Mouse (Mus musculus) stomach, postnatal 0 days (tissue): ENCODE measurements around the gene Uba1. TPM values are rescaled to one million over a fixed set of nuclear protein-coding genes. Genes with fewer than 3 reads are reported as not detected.

Source experiments
- ATAC-seq: fragments of 200-750 bp; cut with Nextera tagmentation; 2 replicates; pipeline ENCODE4 v1.8.0; 2017; ENCODE audit not compliant: low FRiP score, low TSS enrichment
- DNase-seq: peaks from one replicate; pipeline ENCODE4 v3.0.0-alpha.2; 2016; ENCODE audit warnings: low spot score
- H3K27ac ChIP-seq: fragments of 300-500 bp; sonication (generic); replicated peaks from 2 replicates; pipeline ENCODE4 v1.5.1; 2014; ENCODE audit warnings: mild to moderate bottlenecking, control low read depth
- H3K27me3 ChIP-seq: fragments of 300-500 bp; sonication (generic); 2 replicates; pipeline ENCODE4 v1.6.1; 2014; ENCODE audit warnings: low read length; ENCODE audit not compliant: control insufficient read depth, insufficient read depth
- H3K36me3 ChIP-seq: fragments of 300-500 bp; sonication (generic); 2 replicates; pipeline ENCODE4 v1.6.1; 2014; ENCODE audit warnings: low read length, mixed read lengths; ENCODE audit not compliant: control insufficient read depth, insufficient read depth
- H3K4me1 ChIP-seq: fragments of 300-500 bp; sonication (generic); replicated peaks from 2 replicates; pipeline ENCODE4 v1.6.1; 2014; ENCODE audit warnings: antibody characterized with exemption; ENCODE audit not compliant: control insufficient read depth, insufficient read depth
- H3K4me2 ChIP-seq: fragments of 300-500 bp; sonication (generic); replicated peaks from 2 replicates; pipeline ENCODE4 v1.6.1; 2014; ENCODE audit warnings: low read depth, mild to moderate bottlenecking, control low read depth, moderate library complexity
- H3K4me3 ChIP-seq: fragments of 300-500 bp; sonication (generic); 2 replicates; pipeline ENCODE4 v1.5.1; 2014; ENCODE audit warnings: low read depth, low read length, control low read depth
- H3K9ac ChIP-seq: fragments of 300-500 bp; sonication (generic); 2 replicates; pipeline ENCODE4 v1.6.1; 2014; ENCODE audit warnings: mild to moderate bottlenecking, low read length, control low read depth, mixed read lengths
- H3K9me3 ChIP-seq: fragments of 300-500 bp; sonication (generic); 2 replicates; pipeline ENCODE4 v1.6.1; 2016; ENCODE audit warnings: low read length; ENCODE audit not compliant: control insufficient read depth
- CTCF ChIP-seq: IDR thresholded peaks from 2 replicates; pipeline ENCODE4 v1.5.1; 2016; ENCODE audit warnings: antibody characterized with exemption, low read depth, mild to moderate bottlenecking, moderate library complexity
- EP300 ChIP-seq: optimal IDR thresholded peaks from 2 replicates; pipeline ENCODE3; 2016; ENCODE audit warnings: antibody characterized with exemption
- WGBS: fragments of 180-500 bp; shearing (Covaris S2); extraction: QIAGEN DNeasy Blood & Tissue Kit; methylation state at CpG from one replicate; pipeline ENCODE4 v1.1.7; 2014; 5-methylcytosine and 5-hydroxymethylcytosine counted together
- polyA plus RNA-seq: library from polyadenylated mRNA; unstranded; fragments of >200 nt; fragmentation: Nextera tagmentation; extraction: Ambion mirVana; gene quantifications from 2 replicates; pipeline ENCODE4 v1.2.1, GENCODE M21; 2015

The Uba1 gene
- polyA plus RNA-seq, 1 experiment from 2014 or later = 89.4 TPM

- no peak overlapping the region for H3K9ac ChIP-seq
- H3K4me2 ChIP-seq = no peak overlapping the region
- peaks cover 4% of the 10 kb centered on the region; the same call in 1 of the 2 replicates for H3K36me3 ChIP-seq
- TF ChIP-seq CTCF = no peak
- no peak for TF ChIP-seq EP300
- H3K27ac ChIP-seq = no peak overlapping the region
- no peaks in the 10 kb centered on the region for H3K9me3 ChIP-seq
- H3K27me3 ChIP-seq = no peaks in the 10 kb centered on the region
- DNase-seq (no peak), ATAC-seq (no peak)
- no peaks in the 10 kb centered on the region for H3K4me1 ChIP-seq
- no peak overlapping the region for H3K4me3 ChIP-seq
- 85% methylated on average over 2 of the region's 2 CpGs for WGBS
Measured at GRCm38 (mm10) chrX:20638141-20638540, 20.0 kb upstream of the Uba1 start.

GRCm38 (mm10) chrX:20644780-20645179 is 13.3 kb upstream of the Uba1 start:
- DNase-seq (no peak), ATAC-seq (no peak)
- H3K4me2 ChIP-seq = no peak overlapping the region
- no peaks in the 10 kb centered on the region for H3K36me3 ChIP-seq
- no peak overlapping the region for H3K4me3 ChIP-seq
- TF ChIP-seq CTCF (no peak), EP300 (no peak)
- 82% methylated on average over 5 of the region's 5 CpGs for WGBS
- H3K9ac ChIP-seq = no peak overlapping the region
- no peaks in the 10 kb centered on the region for H3K27me3 ChIP-seq
- H3K27ac ChIP-seq = no peak overlapping the region
- no peaks in the 10 kb centered on the region for H3K4me1 ChIP-seq
- no peaks in the 10 kb centered on the region for H3K9me3 ChIP-seq

DNA sequence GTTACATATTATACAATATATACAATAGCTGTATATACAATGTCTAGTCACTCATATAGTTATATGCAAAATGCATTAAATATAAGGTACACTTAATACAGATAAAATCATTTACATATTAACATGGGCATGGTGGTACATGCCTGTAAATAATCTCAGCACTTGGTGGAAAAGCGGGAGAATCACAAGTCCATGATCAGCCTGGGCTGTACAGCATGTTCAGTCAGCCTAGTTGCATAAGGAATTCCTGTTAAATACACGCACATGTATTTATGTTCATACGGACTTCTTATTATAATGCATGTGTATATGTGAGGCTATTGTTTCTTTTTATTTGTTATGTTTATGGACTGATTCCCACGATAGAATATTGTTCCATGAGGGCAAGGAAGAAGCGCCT is 533 bp upstream of the Uba1 start:
- H3K4me1 ChIP-seq = no peaks in the 10 kb centered on the region
- peak overlapping the region; percentile 46 for H3K4me3 ChIP-seq
- peak overlapping the region; percentile 70 for H3K4me2 ChIP-seq
- no peak overlapping the region for H3K27ac ChIP-seq
- no peak overlapping the region for H3K9ac ChIP-seq
- DNase-seq = no peak
- no peaks in the 10 kb centered on the region for H3K36me3 ChIP-seq
- TF ChIP-seq EP300 (no peak), CTCF (no peak)
- 27% methylated on average over 5 of the region's 5 CpGs for WGBS
- no peaks in the 10 kb centered on the region for H3K27me3 ChIP-seq
- H3K9me3 ChIP-seq = no peaks in the 10 kb centered on the region
- no peak for ATAC-seq

DNA sequence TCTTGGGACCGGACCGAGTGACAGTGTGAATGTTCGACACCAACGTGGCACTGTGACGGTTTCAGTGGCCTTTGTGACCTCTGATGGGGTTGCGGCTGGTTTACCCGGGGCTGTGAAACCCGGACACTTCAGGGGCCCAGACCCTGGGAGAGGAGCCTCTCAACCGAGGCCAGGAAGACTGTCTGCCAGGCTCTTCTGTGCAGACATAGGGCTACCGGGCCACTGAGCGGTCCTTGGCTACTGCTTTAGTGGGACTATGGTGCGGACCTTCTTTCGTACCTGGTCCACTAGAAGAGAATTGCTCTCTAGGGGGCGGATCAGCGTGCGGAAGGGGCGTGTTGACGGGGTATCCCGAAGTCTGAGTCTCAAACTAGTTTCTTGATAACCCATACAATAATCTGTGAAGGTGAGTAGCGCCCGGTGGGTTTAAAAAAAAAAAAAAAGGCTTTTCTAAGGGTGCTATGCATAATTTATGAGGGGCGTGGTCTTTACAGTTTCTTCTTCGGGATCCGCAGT is 823 bp downstream of the Uba1 start:
- peak overlapping the region; percentile 70 for H3K4me2 ChIP-seq
- DNase-seq (peak; percentile 15), ATAC-seq (no peak)
- H3K9ac ChIP-seq = peak overlapping the region; percentile 50
- 9% methylated on average over 24 of the region's 24 CpGs for WGBS
- H3K4me3 ChIP-seq = peak overlapping the region; percentile 46
- no peak for TF ChIP-seq EP300
- TF ChIP-seq CTCF = peak; percentile 7; the same call in 1 of the 2 replicates
- H3K36me3 ChIP-seq = no peaks in the 10 kb centered on the region
- H3K9me3 ChIP-seq = no peaks in the 10 kb centered on the region
- no peak overlapping the region for H3K27ac ChIP-seq
- H3K27me3 ChIP-seq = no peaks in the 10 kb centered on the region
- H3K4me1 ChIP-seq = no peaks in the 10 kb centered on the region

DNA sequence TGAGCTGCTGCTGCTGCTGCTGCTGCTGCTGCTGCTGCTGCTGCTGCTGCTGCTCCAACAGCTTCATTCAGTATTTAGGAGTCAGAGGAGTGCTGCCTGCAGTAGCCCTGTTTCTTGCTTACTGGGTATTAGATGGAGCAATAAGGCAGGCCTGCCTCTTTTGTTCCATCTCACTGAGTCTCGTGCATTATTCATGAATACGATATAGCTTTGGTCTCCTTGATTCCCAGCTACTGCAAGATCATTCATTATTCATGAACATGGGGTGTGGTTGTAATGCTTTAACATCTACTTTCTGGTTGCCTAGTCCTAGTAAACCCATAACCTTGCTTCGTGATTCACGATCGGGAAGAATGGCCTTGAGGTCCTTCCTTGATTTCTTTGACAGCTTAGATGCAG is 4.2 kb downstream of the Uba1 start:
- ATAC-seq = no peak; the same call in 1 of the 2 replicates
- TF ChIP-seq CTCF (no peak), EP300 (no peak)
- H3K27ac ChIP-seq = no peak overlapping the region

GRCm38 (mm10) chrX:20662716-20663443 is 4.8 kb downstream of the Uba1 start:
- WGBS = 14% methylated on average over 25 of the region's 28 CpGs

More for the DNA sequence above, 4.2 kb downstream of the Uba1 start:
- H3K9ac ChIP-seq = no peak overlapping the region
- no peaks in the 10 kb centered on the region for H3K27me3 ChIP-seq
- H3K4me1 ChIP-seq = no peaks in the 10 kb centered on the region
- no peaks in the 10 kb centered on the region for H3K36me3 ChIP-seq
- H3K4me3 ChIP-seq = no peak overlapping the region
- H3K4me2 ChIP-seq = no peak overlapping the region
- WGBS = 31% methylated on average over 5 of the region's 5 CpGs
- DNase-seq = no peak
- H3K9me3 ChIP-seq = no peaks in the 10 kb centered on the region

More at GRCm38 (mm10) chrX:20662716-20663443, 4.8 kb downstream of the Uba1 start:
- TF ChIP-seq CTCF (peak; percentile 78), EP300 (peak; percentile 31)
- H3K4me1 ChIP-seq = no peaks in the 10 kb centered on the region
- H3K4me3 ChIP-seq = peak overlapping the region; percentile 58
- peak overlapping the region; percentile 50 for H3K4me2 ChIP-seq
- no peaks in the 10 kb centered on the region for H3K36me3 ChIP-seq
- H3K9me3 ChIP-seq = no peaks in the 10 kb centered on the region
- peak; percentile 85 for DNase-seq
- peak overlapping the region; percentile 82 for H3K27ac ChIP-seq
- peak overlapping the region; percentile 74 for H3K9ac ChIP-seq
- H3K27me3 ChIP-seq = no peaks in the 10 kb centered on the region
- peak; percentile 93 for ATAC-seq
